8 mouse cellular contexts compared by ENCODE assay signal in genomic region chr4:25799476-25800283, GRCm38 (mm10). TPM values are rescaled to one million over a fixed set of nuclear protein-coding genes. Genes with fewer than 3 reads are reported as not detected.
DNase-seq lines count a peak whose midpoint lies in the region; ATAC-seq lines count a peak whose summit lies in the region.

Fut9 (minus strand) TSS chr4:25800244.

- peaks cover 12% of the 10 kb centered on the region; the same call in 1 of the 2 replicates for H3K27me3 ChIP-seq in lung, embryonic 16.5 days (ENCODE audit: control insufficient read depth, insufficient read depth, low read depth, low read length)
- H3K27me3 ChIP-seq in hindbrain, embryonic 14.5 days (ENCODE audit: control insufficient read depth, insufficient read depth, low read length), result no peaks in the 10 kb centered on the region
- peaks cover 11% of the 10 kb centered on the region for H3K27me3 ChIP-seq in midbrain, embryonic 10.5 days (ENCODE audit: low read depth, poor library complexity, severe bottlenecking)
- peaks cover 4% of the 10 kb centered on the region; the same call in 1 of the 2 replicates for H3K27me3 ChIP-seq in stomach, embryonic 15.5 days (replicated peaks)

- H3K4me2 ChIP-seq in lung, embryonic 16.5 days (ENCODE audit: low read depth, low read length), result peak within 1 kb of the TSS; percentile 74
- H3K4me2 ChIP-seq in hindbrain, embryonic 14.5 days (replicated peaks), result peak within 1 kb of the TSS; percentile 66
- H3K4me2 ChIP-seq in stomach, embryonic 15.5 days, result peak within 1 kb of the TSS; percentile 87

- DNase-seq in lung, postnatal 14 days, result no peak
- peak; percentile 37 for DNase-seq in embryo, embryonic 11.5 days (ENCODE audit: low read depth, low spot score)
- peak; percentile 81 for DNase-seq in hindbrain, embryonic 14.5 days (ENCODE audit: low spot score)
- peak; percentile 87 to 89 for DNase-seq in layer of hippocampus, postnatal 14 days (ENCODE audit: low spot score in 2 of 2)
- DNase-seq in midbrain, embryonic 10.5 days (ENCODE audit: low spot score), result peak; percentile 83
- no peak for DNase-seq in spleen, postnatal 36 days (ENCODE audit: low spot score in 2 of 2)

- peak; percentile 68 for ATAC-seq in lung, embryonic 16.5 days (ENCODE audit: low read depth)
- peak; percentile 95 for ATAC-seq in hindbrain, embryonic 14.5 days (ENCODE audit: low FRiP score)
- peak; percentile 65 for ATAC-seq in stomach, embryonic 15.5 days (ENCODE audit: insufficient read depth, low FRiP score, low read depth)

- under 1% methylated on average over 38 of the region's 52 CpGs for WGBS in lung, embryonic 16.5 days
- WGBS in hindbrain, embryonic 14.5 days, result 1% methylated on average over 49 of the region's 52 CpGs
- WGBS in midbrain, embryonic 10.5 days, result under 1% methylated on average over 52 of the region's 52 CpGs
- 1% methylated on average over 51 of the region's 52 CpGs for WGBS in stomach, embryonic 15.5 days

- H3K9me3 ChIP-seq in lung, embryonic 16.5 days (ENCODE audit: control insufficient read depth, low read length), result no peaks in the 10 kb centered on the region
- H3K9me3 ChIP-seq in hindbrain, embryonic 14.5 days (ENCODE audit: control insufficient read depth, low read length), result no peaks in the 10 kb centered on the region
- H3K9me3 ChIP-seq in midbrain, embryonic 10.5 days (replicated peaks), result no peaks in the 10 kb centered on the region
- H3K9me3 ChIP-seq in stomach, embryonic 15.5 days, result no peaks in the 10 kb centered on the region

- peak within 1 kb of the TSS; percentile 49 for H3K9ac ChIP-seq in lung, embryonic 16.5 days (ENCODE audit: low read length)
- H3K9ac ChIP-seq in hindbrain, embryonic 14.5 days, result peak within 1 kb of the TSS; percentile 79
- no peak within 1 kb of the TSS for H3K9ac ChIP-seq in stomach, embryonic 15.5 days

- H3K27ac ChIP-seq in lung, embryonic 16.5 days (ENCODE audit: low read length), result no peak within 1 kb of the TSS
- peak within 1 kb of the TSS; percentile 92 for H3K27ac ChIP-seq in hindbrain, embryonic 14.5 days
- peak within 1 kb of the TSS; percentile 93 for H3K27ac ChIP-seq in midbrain, embryonic 10.5 days (replicated peaks)
- H3K27ac ChIP-seq in stomach, embryonic 15.5 days, result no peak within 1 kb of the TSS

- no peaks in the 10 kb centered on the region for H3K36me3 ChIP-seq in lung, embryonic 16.5 days (ENCODE audit: control insufficient read depth, insufficient read depth, low read length)
- no peaks in the 10 kb centered on the region for H3K36me3 ChIP-seq in hindbrain, embryonic 14.5 days (replicated peaks; ENCODE audit: control insufficient read depth, insufficient read depth)
- no peaks in the 10 kb centered on the region for H3K36me3 ChIP-seq in midbrain, embryonic 10.5 days
- H3K36me3 ChIP-seq in stomach, embryonic 15.5 days, result no peaks in the 10 kb centered on the region

- H3K4me3 ChIP-seq in lung, embryonic 16.5 days (ENCODE audit: low read length), result peak within 1 kb of the TSS; percentile 50
- H3K4me3 ChIP-seq in hindbrain, embryonic 14.5 days (replicated peaks; ENCODE audit: low read length), result peak within 1 kb of the TSS; percentile 60
- peak within 1 kb of the TSS; percentile 73 for H3K4me3 ChIP-seq in midbrain, embryonic 10.5 days
- peak within 1 kb of the TSS; percentile 44 for H3K4me3 ChIP-seq in stomach, embryonic 15.5 days (replicated peaks)

- H3K4me1 ChIP-seq in lung, embryonic 16.5 days (replicated peaks; ENCODE audit: control insufficient read depth, insufficient read depth, low read length), result peaks cover 6% of the 10 kb centered on the region; the same call in 1 of the 2 replicates
- peaks cover 15% of the 10 kb centered on the region for H3K4me1 ChIP-seq in hindbrain, embryonic 14.5 days (replicated peaks; ENCODE audit: control insufficient read depth, insufficient read depth, low read length)
- peaks cover 20% of the 10 kb centered on the region for H3K4me1 ChIP-seq in midbrain, embryonic 10.5 days
- peaks cover 11% of the 10 kb centered on the region; the same call in 1 of the 2 replicates for H3K4me1 ChIP-seq in stomach, embryonic 15.5 days

RNA-seq across cellular contexts. Expression of gene Fut9, which starts in this region (rescaled TPM):
- polyA plus RNA-seq in lung, embryonic 16.5 days (2015; fragmentation: Nextera tagmentation; extraction: Ambion mirVana), result 0.52 and 0.63 TPM in 2 replicates
- polyA plus RNA-seq in hindbrain, embryonic 14.5 days (2014; fragmentation: Nextera tagmentation; extraction: Ambion mirVana), result 24.7 and 26.5 TPM in 2 replicates
- 10 to 100 TPM; 43.0 to 48.9 TPM for total RNA-seq in layer of hippocampus, postnatal 14 days (2021)
- 2.6 and 2.9 TPM in 2 replicates for polyA plus RNA-seq in midbrain, embryonic 10.5 days (2016; fragmentation: Nextera tagmentation; extraction: Ambion mirVana)
- 0.59 and 0.89 TPM in 2 replicates for polyA plus RNA-seq in stomach, embryonic 15.5 days (2015; fragmentation: Nextera tagmentation; extraction: Ambion mirVana)

Comparison
In these comparisons a context has a peak if more than half of its experiments do, and no peak if none do; other contexts are left out.
1. Peak in ATAC-seq, H3K4me3 ChIP-seq, H3K9ac ChIP-seq and H3K4me2 ChIP-seq in lung, embryonic 16.5 days; RNA of the gene not detected or under 1 TPM.
2. Peak in ATAC-seq, H3K4me3 ChIP-seq and H3K4me2 ChIP-seq in stomach, embryonic 15.5 days; RNA of the gene not detected or under 1 TPM.
3. H3K27ac ChIP-seq: peak in hindbrain, embryonic 14.5 days (single experiment) and midbrain, embryonic 10.5 days (single experiment); none in lung, embryonic 16.5 days (single experiment) and stomach, embryonic 15.5 days (single experiment).
4. DNase-seq: peak in embryo, embryonic 11.5 days (single experiment), hindbrain, embryonic 14.5 days (single experiment), layer of hippocampus, postnatal 14 days (2 of 2) and midbrain, embryonic 10.5 days (single experiment); none in lung, postnatal 14 days (single experiment) and spleen, postnatal 36 days (0 of 2).
5. Peak in every context shown above with its lines, with median percentiles within 50 percentile points of each other: ATAC-seq, H3K4me2 ChIP-seq and H3K4me3 ChIP-seq.